Mouse (Mus musculus) liver, adult 2 months (tissue): ENCODE measurements at regions not wholly inside any gene's neighbourhood (a gene's known extent, or its start where the extent isn't known, plus 50 kb on each side); places are given as distances from the start of the nearest gene placed in this dataset.

ENCODE experiments used
- DNase-seq: peaks from one replicate; pipeline ENCODE4 v3.0.0-alpha.2; 2011; ENCODE audit warnings: low read depth, low spot score; ENCODE audit errors: extremely low read depth
- H3K27ac ChIP-seq: fragments of 200-500 bp; replicated peaks from 2 replicates; pipeline ENCODE4 v1.5.1; 2012; ENCODE audit warnings: low read depth, mild to moderate bottlenecking, control low read depth, inconsistent platforms, low read length; ENCODE audit not compliant: insufficient read depth
- H3K27me3 ChIP-seq: fragments of 200-500 bp; 2 replicates; pipeline ENCODE4 v1.6.1; 2012; ENCODE audit warnings: mild to moderate bottlenecking, moderate library complexity, low read length, inconsistent platforms; ENCODE audit not compliant: control insufficient read depth, insufficient read depth
- H3K36me3 ChIP-seq: fragments of 200-500 bp; 2 replicates; pipeline ENCODE4 v1.6.1; 2012; ENCODE audit warnings: low read length, inconsistent platforms; ENCODE audit not compliant: control insufficient read depth, insufficient read depth
- H3K4me1 ChIP-seq: fragments of 200-500 bp; 2 replicates; pipeline ENCODE4 v1.6.1; 2011; ENCODE audit warnings: low read length; ENCODE audit not compliant: control insufficient read depth, insufficient read depth
- H3K4me3 ChIP-seq: fragments of 200-500 bp; 2 replicates; pipeline ENCODE4 v1.5.1; 2011; ENCODE audit warnings: low read depth, mild to moderate bottlenecking, control low read depth, low read length, moderate library complexity; ENCODE audit not compliant: insufficient read depth
- H3K79me2 ChIP-seq: fragments of 200-500 bp; 2 replicates; pipeline ENCODE4 v1.6.1; 2012; ENCODE audit warnings: inconsistent platforms, mild to moderate bottlenecking, low read length, moderate library complexity; ENCODE audit not compliant: control insufficient read depth, insufficient read depth
- H3K9ac ChIP-seq: fragments of 200-500 bp; 2 replicates; pipeline ENCODE4 v1.6.1; 2012; ENCODE audit warnings: low read depth, mild to moderate bottlenecking, control low read depth, inconsistent platforms, low read length
- CTCF ChIP-seq: fragments of 200-500 bp; IDR thresholded peaks from 2 replicates; pipeline ENCODE4 v1.5.1; 2011; ENCODE audit warnings: low read depth, low read length, control low read depth
- POLR2A ChIP-seq: fragments of 200-500 bp; IDR thresholded peaks from 2 replicates; pipeline ENCODE4 v1.6.1; 2011; ENCODE audit warnings: low read length, control low read depth; ENCODE audit not compliant: insufficient read depth; ENCODE audit errors: extremely low read depth
- WGBS: fragments of 180-500 bp; shearing (Covaris S2); methylation state at CpG from one replicate; pipeline ENCODE4 v1.1.7; 2018; 5-methylcytosine and 5-hydroxymethylcytosine counted together

GRCm38 (mm10) chr10:44716612-44717011 lies 188.3 kb upstream of the Prdm1 start:
- Histone ChIP-seq H3K27ac (no peak overlapping the region), H3K36me3 (no peaks in the 10 kb centered on the region), H3K4me1 (no peaks in the 10 kb centered on the region), H3K27me3 (no peaks in the 10 kb centered on the region), H3K9ac (no peak overlapping the region), H3K79me2 (no peaks in the 10 kb centered on the region), H3K4me3 (no peak overlapping the region)
- 92% methylated on average over 5 of the region's 5 CpGs for WGBS
- TF ChIP-seq CTCF (no peak), POLR2A (no peak)
- no peak for DNase-seq

- H3K4me3 ChIP-seq = no peak overlapping the region
- no peak for TF ChIP-seq POLR2A
- no peak for TF ChIP-seq CTCF
- H3K27me3 ChIP-seq = no peaks in the 10 kb centered on the region
- H3K9ac ChIP-seq = no peak overlapping the region
- H3K79me2 ChIP-seq = no peaks in the 10 kb centered on the region
- no peaks in the 10 kb centered on the region for H3K36me3 ChIP-seq
- H3K27ac ChIP-seq = no peak overlapping the region
- H3K4me1 ChIP-seq = no peaks in the 10 kb centered on the region
- no peak for DNase-seq
Measured at GRCm38 (mm10) chr10:44715902-44716301, 187.6 kb upstream of the Prdm1 start.

GRCm38 (mm10) chr10:44708830-44709229 lies 180.5 kb upstream of the Prdm1 start:
- Histone ChIP-seq H3K27ac (no peak overlapping the region), H3K79me2 (no peaks in the 10 kb centered on the region), H3K4me3 (no peak overlapping the region), H3K27me3 (no peaks in the 10 kb centered on the region), H3K36me3 (no peaks in the 10 kb centered on the region), H3K4me1 (no peaks in the 10 kb centered on the region), H3K9ac (no peak overlapping the region)
- WGBS = 84% methylated on average over 4 of the region's 4 CpGs
- no peak for TF ChIP-seq CTCF
- TF ChIP-seq POLR2A = no peak
- no peak for DNase-seq

DNA sequence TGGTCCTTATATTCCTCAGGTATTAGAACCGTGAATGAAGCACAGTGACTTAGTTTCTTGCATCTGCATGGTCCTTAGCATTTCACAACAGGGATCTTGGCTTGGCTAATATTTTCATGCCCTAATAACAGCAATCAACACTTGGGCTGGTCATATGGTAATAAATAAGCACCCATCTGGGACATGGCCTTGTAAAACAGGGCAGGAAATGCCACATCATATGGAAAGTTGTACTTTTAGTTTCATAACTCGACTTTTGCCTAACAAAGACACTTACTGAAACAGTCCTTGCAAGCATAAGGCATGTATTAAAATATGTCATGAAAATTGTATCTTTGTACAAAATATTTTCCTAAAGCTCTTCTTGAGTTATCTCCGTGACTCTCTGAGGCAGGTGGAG lies 175.8 kb upstream of the Prdm1 start:
- Histone ChIP-seq H3K4me1 (peaks cover 14% of the 10 kb centered on the region; the same call in 1 of the 2 replicates), H3K79me2 (no peaks in the 10 kb centered on the region), H3K4me3 (no peak overlapping the region), H3K36me3 (no peaks in the 10 kb centered on the region), H3K9ac (no peak overlapping the region), H3K27ac (no peak overlapping the region), H3K27me3 (no peaks in the 10 kb centered on the region)
- TF ChIP-seq POLR2A = no peak
- no peak for TF ChIP-seq CTCF
- DNase-seq = no peak
- 85% methylated on average over 3 of the region's 3 CpGs for WGBS

DNA sequence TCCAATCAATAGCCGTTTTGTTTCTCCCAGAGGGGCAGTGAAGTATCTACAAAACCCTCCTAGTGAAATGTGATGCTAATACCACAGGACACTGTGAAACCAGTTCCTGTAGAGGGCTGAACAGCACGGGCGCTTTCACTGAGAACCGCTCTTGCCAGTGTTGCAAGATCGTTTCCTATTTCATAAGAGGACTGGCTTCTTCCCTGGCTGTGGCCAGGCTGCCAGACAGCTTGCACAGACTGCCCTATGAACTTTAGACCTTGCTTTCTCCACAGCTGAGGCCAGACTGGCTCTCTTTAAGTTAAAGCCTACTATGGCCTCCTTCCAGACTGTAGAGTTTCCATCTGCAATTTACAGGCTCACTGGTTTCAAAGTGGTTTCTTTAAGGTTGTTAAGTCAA lies 173.8 kb upstream of the Prdm1 start:
- no peak overlapping the region for H3K27ac ChIP-seq
- no peaks in the 10 kb centered on the region for H3K27me3 ChIP-seq
- no peaks in the 10 kb centered on the region for H3K79me2 ChIP-seq
- DNase-seq = peak; percentile 97
- no peak overlapping the region for H3K4me3 ChIP-seq
- peaks cover 19% of the 10 kb centered on the region; the same call in 1 of the 2 replicates for H3K4me1 ChIP-seq
- 0 out of 2 replicates have a peak, but pooled peaks have one; percentile 13 for TF ChIP-seq CTCF
- no peak for TF ChIP-seq POLR2A
- no peaks in the 10 kb centered on the region for H3K36me3 ChIP-seq
- WGBS = 20% methylated on average over 5 of the region's 5 CpGs
- H3K9ac ChIP-seq = no peak overlapping the region

GRCm38 (mm10) chr10:44699988-44700537 lies 171.8 kb upstream of the Prdm1 start:
- Histone ChIP-seq H3K4me3 (no peak overlapping the region; the same call in 1 of the 2 replicates), H3K27me3 (no peaks in the 10 kb centered on the region), H3K9ac (no peak overlapping the region), H3K36me3 (no peaks in the 10 kb centered on the region), H3K27ac (peak overlapping the region; percentile 34), H3K79me2 (no peaks in the 10 kb centered on the region), H3K4me1 (peaks cover 19% of the 10 kb centered on the region; the same call in 1 of the 2 replicates)
- WGBS = 21% methylated on average over 11 of the region's 11 CpGs
- TF ChIP-seq POLR2A (no peak), CTCF (no peak)
- DNase-seq = peak; percentile 91
